Mouse (Mus musculus): Measurements from ENCODE around the gene Sptbn4. TPM values are rescaled to one million over a fixed set of nuclear protein-coding genes. Genes with fewer than 3 reads are reported as not detected.

Sptbn4 gene
- total and polyA plus RNA-seq, 2 experiments from 2014 or later, result 4.0 to 27.1 TPM

DNA sequence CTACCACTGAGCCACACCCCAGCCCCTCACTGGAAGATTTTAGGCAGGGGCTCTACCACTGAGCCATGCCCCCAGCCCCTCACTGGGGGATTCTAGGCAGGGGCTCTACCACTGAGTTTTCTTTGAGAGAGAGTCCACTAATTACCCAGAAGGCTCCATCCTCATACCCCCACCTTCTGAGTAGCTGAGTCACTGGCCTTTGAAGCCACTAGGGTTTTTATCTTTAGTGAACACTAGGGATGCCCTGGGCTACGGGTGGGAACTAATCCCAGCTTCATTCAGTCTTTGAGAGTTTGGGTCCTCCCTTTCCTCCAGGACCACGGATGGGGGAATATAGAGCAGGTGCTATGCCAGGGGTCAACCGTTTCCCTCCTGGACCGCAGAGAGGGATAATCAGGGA, 11.1 kb upstream of the Sptbn4 start:
- H3K27ac ChIP-seq (ENCODE audit: low read depth, low read length), result no peak overlapping the region
- ATAC-seq (ENCODE audit: low FRiP score), result no peak
- 79% methylated on average over 4 of the region's 4 CpGs for WGBS

DNA sequence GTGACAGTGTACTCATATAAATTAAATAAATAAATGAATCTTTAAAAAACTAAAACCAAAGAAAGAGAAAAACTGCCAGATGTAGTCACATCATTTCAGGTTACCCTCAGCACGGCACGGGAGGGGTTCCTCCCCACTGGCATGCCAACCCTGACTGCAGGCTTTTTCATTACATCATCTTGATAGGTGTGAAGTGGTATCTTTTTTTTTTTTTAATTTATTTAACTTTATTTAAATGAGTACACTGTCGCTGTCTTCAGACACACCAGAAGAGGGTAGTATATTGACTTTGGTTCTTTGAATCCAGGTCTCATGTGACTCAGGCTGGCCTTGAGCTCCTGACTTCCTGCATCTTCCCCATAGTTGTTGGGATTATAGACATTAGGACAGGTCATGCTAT, 7.8 kb upstream of the Sptbn4 start:
- no peak overlapping the region for H3K27ac ChIP-seq (ENCODE audit: low read depth, low read length)
- no peaks in the 10 kb centered on the region for H3K4me1 ChIP-seq (ENCODE audit: insufficient read depth, low read length)
- H3K4me3 ChIP-seq (ENCODE audit: low read depth, low read length), result no peak overlapping the region
- no peak for TF ChIP-seq CTCF (IDR thresholded peaks at IDR 0.05)
- no peaks in the 10 kb centered on the region for H3K27me3 ChIP-seq (ENCODE audit: insufficient read depth, low read length)
- no peaks in the 10 kb centered on the region for H3K9me3 ChIP-seq (ENCODE audit: low read length)
- WGBS, result 97% methylated on average over 3 of the region's 3 CpGs
- H3K36me3 ChIP-seq (ENCODE audit: insufficient read depth, low read length), result no peaks in the 10 kb centered on the region
- H3K4me2 ChIP-seq (ENCODE audit: low read depth, low read length, poor library complexity, severe bottlenecking), result no peak overlapping the region
- ATAC-seq (ENCODE audit: low FRiP score), result no peak
- DNase-seq (ENCODE audit: low spot score), result no peak
- H3K9ac ChIP-seq (replicated peaks; ENCODE audit: low read length, poor library complexity, severe bottlenecking), result no peak overlapping the region

More for the DNA sequence above, 11.1 kb upstream of the Sptbn4 start:
- TF ChIP-seq CTCF (IDR thresholded peaks at IDR 0.05), result no peak
- H3K36me3 ChIP-seq (ENCODE audit: insufficient read depth, low read length), result no peaks in the 10 kb centered on the region
- H3K4me2 ChIP-seq (ENCODE audit: low read depth, low read length, poor library complexity, severe bottlenecking), result no peak overlapping the region
- H3K9ac ChIP-seq (replicated peaks; ENCODE audit: low read length, poor library complexity, severe bottlenecking), result no peak overlapping the region
- H3K9me3 ChIP-seq (ENCODE audit: low read length), result no peaks in the 10 kb centered on the region
- DNase-seq (ENCODE audit: low spot score), result no peak
- H3K4me3 ChIP-seq (ENCODE audit: low read depth, low read length), result no peak overlapping the region
- no peaks in the 10 kb centered on the region for H3K4me1 ChIP-seq (ENCODE audit: insufficient read depth, low read length)
- H3K27me3 ChIP-seq (ENCODE audit: insufficient read depth, low read length), result no peaks in the 10 kb centered on the region

DNA sequence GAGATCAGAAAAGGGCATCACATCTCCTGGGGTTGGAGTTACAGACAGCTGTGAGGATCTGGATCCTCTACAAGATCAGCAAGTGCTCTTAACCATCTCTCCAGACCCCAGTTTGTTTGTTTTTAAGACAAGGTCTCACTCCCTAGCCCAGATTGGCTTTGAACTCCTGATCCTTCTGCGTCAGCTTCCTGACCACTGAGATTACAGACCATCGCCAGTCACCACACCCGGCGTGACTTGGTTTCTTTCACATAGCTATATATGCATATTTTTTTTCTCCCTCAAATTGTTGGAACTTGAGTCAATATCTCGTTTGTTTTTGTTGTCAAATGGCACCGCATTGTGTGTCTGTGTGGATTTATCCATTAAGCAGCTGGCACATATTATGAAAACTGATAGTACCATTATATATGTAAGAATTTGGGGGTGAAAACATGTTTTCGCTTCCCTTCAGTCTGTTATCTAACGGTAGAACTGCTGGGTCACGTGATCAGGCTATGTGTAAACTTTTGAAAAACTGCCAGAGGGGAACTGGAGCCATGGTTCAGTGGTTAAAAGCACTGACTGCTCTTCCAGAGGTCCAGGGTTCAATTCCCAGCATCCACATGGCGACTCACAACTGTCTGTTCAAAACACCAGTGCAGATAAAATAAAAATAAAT, 7.1 kb upstream of the Sptbn4 start:
- H3K27ac ChIP-seq (ENCODE audit: low read depth, low read length), result no peak overlapping the region
- no peak overlapping the region for H3K4me3 ChIP-seq (ENCODE audit: low read depth, low read length)
- no peak for DNase-seq (ENCODE audit: low spot score)
- WGBS, result 80% methylated on average over 10 of the region's 10 CpGs
- H3K9ac ChIP-seq (replicated peaks; ENCODE audit: low read length, poor library complexity, severe bottlenecking), result no peak overlapping the region
- H3K4me1 ChIP-seq (ENCODE audit: insufficient read depth, low read length), result no peaks in the 10 kb centered on the region
- no peaks in the 10 kb centered on the region for H3K36me3 ChIP-seq (ENCODE audit: insufficient read depth, low read length)
- no peaks in the 10 kb centered on the region for H3K27me3 ChIP-seq (ENCODE audit: insufficient read depth, low read length)
- no peak for ATAC-seq (ENCODE audit: low FRiP score)
- H3K4me2 ChIP-seq (ENCODE audit: low read depth, low read length, poor library complexity, severe bottlenecking), result no peak overlapping the region
- TF ChIP-seq CTCF (IDR thresholded peaks at IDR 0.05), result no peak
- no peaks in the 10 kb centered on the region for H3K9me3 ChIP-seq (ENCODE audit: low read length)

DNA sequence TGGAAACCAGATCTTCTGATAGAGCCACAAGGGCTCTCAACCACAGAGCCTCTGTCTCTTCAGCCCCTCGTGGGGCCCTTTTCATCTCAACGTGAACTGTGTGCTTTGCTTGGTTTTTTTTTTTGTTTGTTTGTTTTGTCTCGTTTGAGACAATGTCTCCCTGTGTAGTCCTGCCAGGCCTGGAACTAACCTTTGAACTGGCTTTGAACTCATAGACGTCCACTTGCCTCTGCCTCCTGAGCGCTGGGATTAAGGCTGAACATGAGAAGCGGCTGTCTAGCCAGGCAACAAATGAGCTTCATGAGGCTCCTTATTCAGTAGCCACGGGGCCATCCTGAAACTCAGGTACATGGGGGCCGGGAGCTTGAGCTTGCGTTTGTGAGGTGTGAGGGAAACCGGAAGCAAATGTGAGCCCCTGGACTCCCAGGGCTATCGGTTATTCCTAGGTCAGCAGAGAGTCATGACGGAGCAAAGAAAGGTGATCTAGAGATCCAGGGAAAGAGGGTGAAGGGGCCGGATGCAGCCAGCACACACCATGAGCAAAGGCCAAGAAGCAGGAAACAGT, 4.8 kb upstream of the Sptbn4 start:
- Histone ChIP-seq H3K4me2 (ENCODE audit: low read depth, low read length, poor library complexity, severe bottlenecking) (no peak overlapping the region), H3K36me3 (ENCODE audit: insufficient read depth, low read length) (no peaks in the 10 kb centered on the region), H3K9me3 (ENCODE audit: low read length) (no peaks in the 10 kb centered on the region), H3K27ac (ENCODE audit: low read depth, low read length) (no peak overlapping the region), H3K4me1 (ENCODE audit: insufficient read depth, low read length) (no peaks in the 10 kb centered on the region), H3K9ac (replicated peaks; ENCODE audit: low read length, poor library complexity, severe bottlenecking) (no peak overlapping the region), H3K4me3 (ENCODE audit: low read depth, low read length) (no peak overlapping the region), H3K27me3 (ENCODE audit: insufficient read depth, low read length) (no peaks in the 10 kb centered on the region)
- no peak for TF ChIP-seq CTCF (IDR thresholded peaks at IDR 0.05)
- DNase-seq (ENCODE audit: low spot score), result no peak
- 58% methylated on average over 13 of the region's 13 CpGs for WGBS
- ATAC-seq (ENCODE audit: low FRiP score), result no peak

DNA sequence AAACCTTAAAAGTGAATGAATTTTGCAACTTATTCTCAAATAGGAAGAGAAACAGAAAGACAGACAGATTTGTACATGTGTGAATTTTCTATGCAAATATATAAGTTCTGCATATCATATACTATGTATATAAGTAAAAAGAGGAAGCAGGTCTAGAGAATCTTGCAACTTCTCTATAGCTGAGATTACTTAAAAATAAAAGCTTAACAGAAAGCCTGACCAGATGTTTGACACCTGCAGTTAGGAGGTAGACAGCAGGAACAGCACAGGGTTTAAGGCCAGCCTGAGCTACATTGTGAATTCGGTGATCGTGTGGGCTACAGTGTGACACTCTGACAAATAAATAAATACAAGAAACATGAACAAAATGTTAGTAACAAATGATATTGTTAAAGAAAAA, 3.9 kb upstream of the Sptbn4 start:
- H3K27me3 ChIP-seq (ENCODE audit: insufficient read depth, low read length), result no peaks in the 10 kb centered on the region
- WGBS, result 95% methylated on average over 2 of the region's 2 CpGs
- ATAC-seq (ENCODE audit: low FRiP score) (no peak), DNase-seq (ENCODE audit: low spot score) (no peak)
- TF ChIP-seq CTCF (IDR thresholded peaks at IDR 0.05), result no peak
- H3K4me1 ChIP-seq (ENCODE audit: insufficient read depth, low read length), result no peaks in the 10 kb centered on the region
- no peak overlapping the region for H3K4me2 ChIP-seq (ENCODE audit: low read depth, low read length, poor library complexity, severe bottlenecking)
- H3K27ac ChIP-seq (ENCODE audit: low read depth, low read length), result no peak overlapping the region
- no peak overlapping the region for H3K9ac ChIP-seq (replicated peaks; ENCODE audit: low read length, poor library complexity, severe bottlenecking)
- H3K9me3 ChIP-seq (ENCODE audit: low read length), result no peaks in the 10 kb centered on the region
- no peaks in the 10 kb centered on the region for H3K36me3 ChIP-seq (ENCODE audit: insufficient read depth, low read length)
- H3K4me3 ChIP-seq (ENCODE audit: low read depth, low read length), result no peak overlapping the region

DNA sequence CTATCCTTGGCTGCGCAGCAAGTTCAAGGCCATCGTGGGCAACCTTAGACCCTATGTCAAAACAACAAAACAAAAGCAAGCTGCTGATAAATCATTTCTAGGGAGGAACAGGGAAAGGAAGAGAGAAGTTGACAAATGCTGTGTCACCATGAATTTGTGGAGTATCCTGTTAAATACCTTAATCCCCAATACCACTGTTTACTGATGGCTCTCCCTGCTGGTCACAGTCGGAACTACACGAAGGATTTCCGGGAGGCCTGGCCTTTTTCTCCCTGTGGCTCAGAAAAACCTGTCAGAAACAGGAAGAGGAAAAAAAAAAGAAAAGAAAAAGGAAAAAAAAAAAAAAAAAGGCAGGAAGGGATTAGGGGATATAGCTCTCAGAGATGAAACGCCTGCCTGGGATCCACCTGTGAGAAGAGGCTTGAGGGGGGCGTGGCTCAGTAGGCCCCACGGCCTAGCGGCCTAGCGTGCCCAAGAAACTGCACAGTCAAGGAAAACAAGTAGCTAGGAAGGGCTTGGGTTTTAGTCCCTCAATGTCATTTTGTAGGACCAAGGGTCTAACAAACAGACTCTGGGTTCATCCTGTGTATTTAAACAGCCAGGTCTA, 1.9 kb upstream of the Sptbn4 start:
- Histone ChIP-seq H3K27me3 (ENCODE audit: insufficient read depth, low read length) (no peaks in the 10 kb centered on the region), H3K4me2 (ENCODE audit: low read depth, low read length, poor library complexity, severe bottlenecking) (no peak overlapping the region), H3K4me3 (ENCODE audit: low read depth, low read length) (no peak overlapping the region), H3K27ac (ENCODE audit: low read depth, low read length) (no peak overlapping the region), H3K4me1 (ENCODE audit: insufficient read depth, low read length) (no peaks in the 10 kb centered on the region), H3K36me3 (ENCODE audit: insufficient read depth, low read length) (no peaks in the 10 kb centered on the region), H3K9me3 (ENCODE audit: low read length) (no peaks in the 10 kb centered on the region), H3K9ac (replicated peaks; ENCODE audit: low read length, poor library complexity, severe bottlenecking) (no peak overlapping the region)
- WGBS, result 60% methylated on average over 10 of the region's 10 CpGs
- DNase-seq (ENCODE audit: low spot score), result peak; percentile 54
- TF ChIP-seq CTCF (IDR thresholded peaks at IDR 0.05), result peak; percentile 70
- no peak for ATAC-seq (ENCODE audit: low FRiP score)

Measured in midbrain, postnatal 0 days (tissue).